Mouse (Mus musculus): ENCODE results near the gene Smc1b.

The Smc1b gene

DNA sequence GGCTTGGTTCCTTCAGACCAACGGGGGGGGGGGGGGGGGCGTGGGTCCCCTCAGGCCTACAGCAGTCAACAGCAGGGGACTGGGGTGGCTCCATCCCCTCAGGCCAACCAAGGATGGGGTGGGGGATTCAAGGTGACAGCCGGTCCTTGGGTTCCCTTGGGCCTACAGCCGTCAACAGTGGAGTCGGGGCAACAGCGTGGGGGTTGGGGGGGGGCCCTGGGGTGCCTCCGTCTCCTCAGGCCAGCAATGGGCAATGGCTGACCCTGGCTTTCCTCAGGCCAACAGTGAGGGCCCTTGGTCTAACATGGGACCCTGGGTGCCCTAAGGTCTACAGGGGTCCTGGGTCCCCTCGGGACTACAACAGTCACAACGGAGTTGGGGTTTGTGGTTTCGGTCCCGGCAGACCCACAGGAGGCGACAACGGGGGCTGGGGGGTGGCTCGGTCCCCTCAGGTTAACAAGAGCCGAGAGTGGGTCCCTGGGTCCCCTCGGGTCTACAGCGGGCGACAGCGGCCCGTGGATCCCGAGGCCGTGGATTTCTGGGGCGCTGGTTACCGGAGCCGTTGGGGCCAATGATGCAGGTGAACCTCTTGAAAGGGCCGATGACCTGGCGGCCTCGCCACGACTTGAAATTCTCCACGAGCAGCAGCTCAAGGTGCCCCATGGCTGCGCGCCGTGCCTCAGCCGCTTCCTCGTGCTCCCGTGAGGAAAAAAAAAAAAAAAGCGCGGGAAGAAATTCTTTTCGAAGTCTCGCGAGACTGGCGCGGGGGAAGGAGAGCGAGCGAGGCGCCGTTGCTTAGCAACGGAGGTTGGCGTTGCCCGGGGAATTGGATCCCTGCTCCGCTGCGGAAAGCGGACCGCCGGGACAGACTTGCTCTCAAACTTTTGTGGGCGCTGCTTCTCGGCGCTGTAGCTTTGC is at the start of gene Smc1b, which contains the start of gene Ribc2:
Gene Smc1b, minus strand, starts transcription at position 690 of the 918 bp plus-strand sequence.
Gene Ribc2, plus strand, starts transcription at position 804 of the 918 bp plus-strand sequence.
- DNase-seq (ENCODE audit: low spot score in 2 of 2): peak; percentile 69 to 78

DNA sequence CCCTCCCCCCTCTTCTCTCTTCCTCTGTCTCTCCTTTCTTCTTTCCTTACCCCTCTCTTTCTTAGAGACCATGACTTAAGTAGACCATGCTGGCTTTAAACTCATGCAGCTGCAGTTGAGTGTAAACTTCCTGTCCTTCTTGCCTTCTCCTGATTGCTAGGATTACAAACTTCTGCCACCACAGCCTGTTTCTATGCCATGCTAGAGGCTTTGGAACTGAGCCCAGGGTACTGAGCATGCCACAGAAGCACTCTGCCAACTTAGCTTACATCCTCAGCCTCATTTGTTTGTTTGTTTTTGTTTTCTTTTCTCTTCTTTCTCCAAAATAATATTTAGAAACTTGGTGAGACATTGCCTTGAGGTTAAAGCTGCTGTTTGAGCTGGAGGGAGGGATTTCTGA is 48.6 kb upstream of the Smc1b start:
- no peak for DNase-seq (ENCODE audit: low spot score in 2 of 2)

DNA sequence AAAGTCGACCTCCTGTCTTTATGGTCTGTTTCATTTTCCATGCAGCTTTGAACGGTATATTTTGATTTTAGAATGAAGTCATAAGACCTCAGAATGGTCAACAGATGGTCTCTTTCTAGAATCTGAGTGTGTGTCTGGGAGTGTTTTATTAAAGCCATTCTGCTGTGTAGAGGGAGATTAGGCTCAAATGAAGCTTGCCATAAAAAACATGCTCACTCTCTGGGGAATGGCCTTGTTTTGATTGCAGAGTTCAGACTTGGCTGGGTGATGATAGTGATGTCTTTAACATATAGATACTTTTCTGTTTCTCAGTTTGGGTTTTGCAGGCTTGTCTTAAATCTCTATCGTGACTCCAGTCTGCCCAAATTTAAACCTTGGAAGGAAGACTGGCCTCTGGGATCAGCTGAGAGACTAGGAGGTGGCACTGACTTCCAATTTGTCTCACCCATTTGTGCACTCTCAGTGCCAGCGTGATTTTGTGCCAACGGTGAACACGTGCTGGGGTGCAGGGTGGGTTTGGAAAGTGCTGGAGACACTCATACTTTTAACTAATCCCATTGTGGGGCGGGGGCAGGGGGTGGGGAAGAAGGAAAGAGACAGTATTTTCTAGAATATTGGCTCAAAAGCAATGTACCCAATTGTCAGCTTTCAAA is 47.9 kb upstream of the Smc1b start:
- DNase-seq (ENCODE audit: low spot score in 2 of 2): no peak

DNA sequence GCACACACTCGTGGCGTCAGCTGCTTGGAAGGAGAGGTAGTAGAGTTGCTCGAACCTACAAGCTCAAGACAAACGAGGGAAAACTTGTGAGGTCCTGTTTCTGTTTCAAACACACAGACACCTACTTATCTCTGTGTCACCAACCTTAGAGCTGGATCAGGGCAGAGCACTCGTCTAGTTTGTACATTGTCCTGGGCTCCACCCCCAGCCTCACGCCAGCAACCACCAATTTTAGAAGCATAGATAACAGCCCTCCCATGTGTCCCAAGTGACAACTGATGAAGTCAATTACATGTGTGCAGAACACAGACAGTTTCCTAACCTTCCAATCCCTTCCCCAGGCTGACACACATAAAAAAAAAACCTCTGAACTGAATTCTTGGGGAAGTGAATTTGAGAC is 46.4 kb upstream of the Smc1b start:
- DNase-seq (ENCODE audit: low spot score in 2 of 2): no peak

DNA sequence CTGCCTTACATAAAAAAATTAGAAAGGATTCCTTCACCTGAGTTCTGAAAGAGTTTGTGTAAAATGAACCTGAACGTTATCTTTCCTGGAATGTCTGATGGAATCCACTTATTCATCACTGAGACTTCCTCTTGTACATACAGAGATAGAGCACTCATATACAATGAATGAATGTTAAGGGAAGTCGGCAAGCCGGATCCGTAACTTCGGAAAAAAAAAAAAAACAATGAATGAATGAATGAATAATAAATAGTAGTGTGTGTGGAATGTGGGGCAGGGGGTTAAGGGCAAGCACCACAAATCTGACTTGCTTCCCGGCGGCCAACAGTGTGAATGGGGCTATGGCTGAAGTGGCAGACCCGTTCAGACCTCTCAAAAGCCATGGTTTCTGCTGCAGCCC is 45.8 kb upstream of the Smc1b start:
- DNase-seq (ENCODE audit: low spot score in 2 of 2): peak in 1 of 2 experiments; percentile 71

DNA sequence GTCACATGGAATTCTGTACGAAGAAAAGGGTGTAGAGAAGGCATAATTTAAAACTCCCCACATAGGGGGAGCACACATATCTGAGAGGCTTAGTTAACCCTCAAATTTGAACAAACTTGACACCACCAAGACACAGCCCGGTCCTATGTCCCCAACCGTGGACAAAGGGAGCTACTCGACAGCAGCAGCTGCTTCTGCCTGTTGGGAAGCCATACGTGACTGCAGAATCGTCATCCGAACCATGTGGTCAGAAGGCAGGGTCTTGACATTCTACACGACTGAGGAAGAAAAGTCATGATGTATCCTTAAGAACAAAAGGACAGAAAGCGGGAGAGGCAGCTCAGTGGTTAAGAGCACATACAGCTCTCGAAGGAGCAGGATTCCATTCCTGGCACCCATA is 42.3 kb upstream of the Smc1b start:
- DNase-seq (ENCODE audit: low spot score in 2 of 2): no peak

DNA sequence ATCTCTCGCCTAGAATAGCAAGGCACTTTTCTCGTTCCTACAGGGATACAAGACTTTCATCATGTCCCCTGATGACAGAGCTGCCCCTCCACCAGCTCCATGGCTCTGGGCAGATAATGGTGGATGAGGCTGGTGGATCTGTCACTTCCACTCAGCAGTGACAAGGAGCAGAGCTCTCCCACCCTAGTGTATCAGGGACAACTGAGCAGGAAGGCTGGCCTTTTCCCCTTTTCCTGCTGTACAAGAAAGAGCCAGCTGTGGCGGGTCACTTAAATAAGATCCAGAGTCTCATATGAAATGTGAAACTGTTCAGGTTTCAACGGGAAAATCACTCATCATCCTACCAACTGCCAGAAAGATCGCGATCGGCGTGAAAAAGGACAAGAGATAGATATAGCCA is 41.7 kb upstream of the Smc1b start:
- DNase-seq (ENCODE audit: low spot score in 2 of 2): no peak

DNA sequence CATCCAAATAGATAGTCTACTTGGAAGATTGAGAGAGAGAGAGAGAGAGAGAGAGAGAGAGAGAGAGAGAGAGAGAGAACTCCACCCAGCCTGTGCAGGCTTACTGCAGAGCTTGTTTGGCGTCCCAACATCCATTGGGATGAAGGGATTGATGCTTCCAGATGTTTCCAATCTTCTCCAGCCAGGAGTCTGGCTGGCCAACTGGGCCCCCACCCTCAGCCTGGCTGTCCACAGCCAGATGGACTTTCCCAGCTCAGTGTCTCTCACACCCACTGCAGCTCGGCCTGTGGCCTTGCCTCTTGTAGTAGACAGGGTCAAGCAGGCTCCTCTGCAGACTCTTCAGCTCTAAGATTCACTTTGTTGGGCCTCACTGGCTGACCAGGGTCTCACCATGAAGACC is 40.3 kb upstream of the Smc1b start:
- DNase-seq (ENCODE audit: low spot score in 2 of 2): peak in 1 of 2 experiments; percentile 77

DNA sequence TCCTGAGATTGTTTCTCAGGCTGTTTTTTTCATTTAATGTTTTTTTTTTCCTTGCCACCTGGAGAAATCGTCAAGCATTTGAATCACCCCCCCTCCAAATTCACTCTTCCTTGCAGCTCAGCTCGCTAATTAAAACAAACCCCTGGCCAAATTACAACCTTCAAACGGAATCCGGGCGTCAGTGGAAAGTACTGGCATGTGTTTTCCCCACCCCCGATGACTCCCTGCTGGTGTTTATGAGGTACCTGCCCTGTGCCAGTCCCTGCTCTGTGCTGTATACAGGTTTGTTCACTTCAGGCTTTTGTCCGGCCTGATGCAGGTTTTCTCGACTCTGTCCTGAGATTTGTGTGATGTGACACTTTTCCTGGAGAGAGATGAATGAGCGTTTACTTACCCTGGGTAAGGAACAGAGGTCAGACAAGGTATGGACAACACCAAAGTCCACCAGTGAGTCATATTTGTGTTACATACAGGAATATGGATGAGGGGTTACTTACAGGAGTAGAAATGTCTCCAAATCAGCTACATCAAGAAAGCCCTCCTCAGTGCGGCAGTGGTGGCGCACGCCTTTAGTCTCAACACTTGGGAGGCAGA is 35.4 kb upstream of the Smc1b start:
- no peak for DNase-seq (ENCODE audit: low spot score in 2 of 2)

DNA sequence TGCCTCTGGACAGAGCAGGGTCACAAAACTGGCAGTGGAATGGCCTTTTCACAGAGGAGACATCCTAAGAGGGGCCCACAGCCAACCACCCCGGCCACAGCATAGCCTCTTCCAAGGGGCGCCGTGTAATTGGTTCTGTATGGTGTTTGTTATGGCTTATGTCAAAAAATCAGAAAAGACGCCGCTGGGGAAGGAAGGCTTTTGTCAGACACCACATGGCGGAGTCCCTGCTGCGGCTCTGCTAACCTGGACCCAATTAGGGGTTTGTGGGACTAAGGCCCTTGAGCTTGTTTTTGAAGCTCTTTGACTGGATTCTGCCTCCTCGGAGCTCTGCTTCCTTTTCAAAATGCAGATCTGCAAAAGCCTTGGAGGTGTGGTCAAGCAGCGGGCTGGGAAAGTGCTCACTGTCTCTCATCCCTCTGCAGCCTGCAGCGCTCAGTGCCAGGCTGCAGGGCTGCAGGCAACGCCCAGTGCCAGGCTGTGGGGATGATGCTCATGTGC is 34.7 kb upstream of the Smc1b start:
- DNase-seq (ENCODE audit: low spot score in 2 of 2): no peak

DNA sequence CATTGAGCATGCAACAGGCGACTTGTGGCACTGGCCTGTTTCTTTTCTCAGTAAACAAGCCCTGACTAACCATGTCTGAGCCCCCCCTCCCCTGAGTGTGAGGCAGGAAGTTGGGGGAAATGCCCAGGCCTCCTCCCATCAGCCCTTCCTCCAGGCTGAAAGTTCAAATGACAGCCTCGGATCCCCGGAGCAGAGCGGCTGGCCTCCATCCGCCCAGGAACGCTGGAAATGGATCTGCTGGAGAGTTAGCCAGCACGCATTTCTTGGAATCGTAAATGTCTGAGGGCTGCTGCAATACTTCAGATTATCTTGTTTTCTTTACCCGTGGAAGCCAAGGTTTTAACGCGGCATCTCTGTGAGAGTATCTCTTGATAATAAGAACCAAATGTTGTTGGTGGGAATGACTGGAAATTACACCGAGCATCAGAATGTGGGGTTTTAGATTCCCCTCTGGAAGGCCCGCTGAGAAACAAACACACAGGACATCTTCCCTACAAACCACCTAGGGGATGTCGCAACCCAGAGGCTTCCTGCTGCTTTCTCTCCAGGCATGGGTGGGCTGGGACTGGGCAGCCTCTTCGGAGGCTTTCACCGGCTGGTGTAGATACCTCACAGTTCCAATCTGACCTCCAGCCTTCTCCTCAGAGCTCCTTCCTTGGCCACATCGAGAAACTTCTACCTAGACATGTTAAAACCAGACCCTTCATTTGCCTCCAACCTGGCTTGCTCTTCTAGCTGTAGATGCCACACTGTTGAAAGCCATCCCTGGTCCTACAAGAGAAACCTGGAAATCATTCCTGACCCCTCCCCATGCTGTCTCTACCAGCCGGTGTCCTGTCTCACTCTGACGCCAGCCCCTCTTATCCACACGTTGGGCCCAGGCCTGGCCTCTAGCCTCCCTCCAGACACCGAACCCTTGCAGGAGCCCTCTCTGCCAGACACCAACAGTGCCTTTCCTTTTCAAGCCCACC is 31.2 kb upstream of the Smc1b start:
- peak; percentile 73 to 85 for DNase-seq (ENCODE audit: low spot score in 2 of 2)

DNA sequence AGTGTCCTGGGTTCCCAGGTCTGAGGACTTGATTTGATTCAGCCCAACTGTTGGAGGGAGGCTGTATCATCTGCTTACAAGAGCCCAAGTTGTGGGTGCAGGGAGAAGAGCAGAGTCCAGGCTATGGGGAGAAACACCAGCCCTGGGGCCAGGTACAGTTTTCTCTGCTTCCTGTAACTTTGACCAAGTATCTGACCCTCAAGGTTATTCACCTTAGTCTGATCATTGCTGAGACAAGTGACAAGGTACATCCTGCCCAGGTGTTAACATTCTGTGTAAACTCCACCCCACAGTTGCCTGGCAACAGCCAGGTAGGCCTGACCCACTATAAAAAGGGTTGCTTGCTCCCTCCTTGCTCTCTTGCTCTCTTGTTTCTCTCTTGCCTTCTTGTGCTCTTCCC is 29.7 kb upstream of the Smc1b start:
- DNase-seq (ENCODE audit: low spot score in 2 of 2): no peak

DNA sequence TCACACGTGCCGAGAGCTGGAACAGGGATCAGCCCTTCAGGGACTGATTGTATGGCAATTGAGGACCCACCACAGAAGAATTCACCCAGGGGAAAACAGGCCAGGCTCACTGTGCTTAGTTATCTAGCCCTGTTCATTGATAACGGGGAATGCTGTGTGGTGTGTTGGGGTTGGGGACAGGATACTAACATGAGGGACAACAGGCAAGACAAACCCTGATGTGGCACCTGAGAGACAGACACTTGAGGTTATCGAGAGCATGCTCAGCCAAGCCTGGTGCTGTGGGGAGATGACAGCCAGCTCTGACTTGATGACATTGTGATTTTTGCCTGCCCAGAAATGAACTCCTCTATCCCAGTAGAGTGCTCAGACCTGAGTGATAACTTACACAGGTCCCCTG is 24.4 kb upstream of the Smc1b start:
- DNase-seq (ENCODE audit: low spot score in 2 of 2): no peak

DNA sequence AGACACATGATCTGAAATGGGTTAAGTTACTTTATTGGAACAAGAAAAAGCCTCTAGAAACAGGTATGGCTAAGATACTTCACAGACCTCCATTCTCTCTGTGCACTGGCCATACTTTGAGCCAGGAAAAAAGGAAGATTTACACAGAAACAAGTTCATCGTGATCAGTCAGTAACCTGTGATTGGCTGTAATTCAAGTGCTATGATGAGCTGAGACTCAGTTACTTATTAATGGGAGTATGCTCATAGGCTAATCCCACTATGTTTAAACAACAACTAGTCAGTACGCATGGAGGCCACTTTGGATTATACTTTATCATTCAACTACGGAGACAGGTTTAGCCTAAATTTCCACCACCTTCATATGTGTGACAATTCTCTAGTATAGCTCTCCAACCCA is 22.3 kb upstream of the Smc1b start:
- no peak for DNase-seq (ENCODE audit: low spot score in 2 of 2)

DNA sequence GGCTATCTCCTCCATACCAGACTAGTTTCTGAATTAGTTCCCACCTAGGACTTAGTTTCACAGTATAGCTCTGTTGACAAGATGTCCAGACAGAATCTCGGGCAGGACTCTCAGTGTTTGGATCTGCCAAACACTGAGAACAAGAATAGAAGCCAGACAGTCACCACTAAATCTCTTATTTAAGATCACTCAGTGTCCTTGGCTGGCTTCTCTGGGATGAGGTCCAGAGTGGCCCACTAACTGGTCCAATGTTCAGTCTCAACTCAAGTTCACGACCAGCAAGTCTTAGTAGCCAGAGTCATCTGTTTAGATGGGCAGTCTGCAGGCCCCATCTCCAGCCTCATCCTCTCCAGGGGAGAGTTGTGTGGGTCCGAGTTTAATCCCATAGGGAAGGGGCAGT is 20.8 kb upstream of the Smc1b start:
- DNase-seq (ENCODE audit: low spot score in 2 of 2): no peak

DNA sequence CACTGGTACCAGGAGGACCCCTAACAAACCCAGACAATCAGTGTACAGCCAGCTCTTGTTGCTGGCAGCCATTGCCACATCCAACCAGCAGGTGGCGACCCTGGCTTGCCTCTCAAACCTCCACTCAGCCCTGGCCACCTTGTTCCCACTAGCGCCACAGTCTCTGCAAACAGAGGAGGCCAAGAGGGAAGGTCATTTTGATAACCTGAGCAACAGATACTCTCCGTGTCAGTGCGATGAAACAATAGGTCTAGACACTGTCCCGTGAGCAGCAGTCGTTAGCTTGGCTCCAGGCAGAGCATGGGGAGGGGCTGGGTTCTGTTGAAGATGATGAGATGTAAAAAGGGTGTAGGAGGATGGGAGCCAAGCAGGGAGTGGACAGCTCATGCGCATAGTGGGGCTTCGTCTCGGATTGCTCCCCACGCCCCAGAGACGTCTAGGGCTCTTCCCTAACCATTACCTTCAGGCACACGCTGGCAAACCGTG is 19.7 kb upstream of the Smc1b start:
- peak; percentile 67 to 83 for DNase-seq (ENCODE audit: low spot score in 2 of 2)

DNA sequence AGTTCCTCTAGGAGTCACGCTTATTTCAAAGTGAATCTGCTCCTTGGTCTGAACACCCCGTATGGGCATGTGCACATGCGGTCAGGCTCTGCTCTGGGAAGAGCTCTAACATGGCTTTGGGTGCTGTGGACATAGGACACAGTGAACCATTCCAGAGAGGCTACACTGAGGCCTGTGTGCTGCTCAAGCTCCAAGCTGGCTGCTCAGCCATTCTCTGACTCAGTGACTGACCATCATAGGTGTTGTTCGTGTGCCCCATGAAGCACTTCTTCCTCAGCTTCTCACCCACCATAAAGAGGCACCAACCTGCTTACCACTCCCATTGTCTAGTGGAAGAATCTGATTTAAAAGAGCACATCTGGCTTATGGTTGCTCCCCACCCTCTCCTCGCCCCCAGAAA is 12.5 kb upstream of the Smc1b start:
- DNase-seq (ENCODE audit: low spot score in 2 of 2): no peak

DNA sequence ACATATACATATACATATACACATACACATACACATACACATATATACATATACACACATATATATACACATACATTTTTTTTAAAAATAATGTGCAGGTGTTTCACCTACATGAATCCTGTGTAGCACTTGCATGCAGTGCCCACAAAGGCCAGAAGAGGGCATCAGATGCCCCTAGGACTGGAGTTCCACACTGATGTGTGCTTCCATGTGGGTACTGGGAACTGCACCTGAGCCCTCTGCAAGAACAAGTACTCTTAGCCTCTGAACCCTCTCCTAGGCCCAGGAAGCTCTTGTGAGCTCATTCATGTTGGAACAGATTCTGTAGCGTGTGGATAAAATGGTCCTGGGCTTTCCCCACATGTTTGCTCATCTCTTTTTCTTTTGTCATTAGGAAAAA is 12.0 kb upstream of the Smc1b start:
- peak in 1 of 2 experiments; percentile 57 for DNase-seq (ENCODE audit: low spot score in 2 of 2)

DNA sequence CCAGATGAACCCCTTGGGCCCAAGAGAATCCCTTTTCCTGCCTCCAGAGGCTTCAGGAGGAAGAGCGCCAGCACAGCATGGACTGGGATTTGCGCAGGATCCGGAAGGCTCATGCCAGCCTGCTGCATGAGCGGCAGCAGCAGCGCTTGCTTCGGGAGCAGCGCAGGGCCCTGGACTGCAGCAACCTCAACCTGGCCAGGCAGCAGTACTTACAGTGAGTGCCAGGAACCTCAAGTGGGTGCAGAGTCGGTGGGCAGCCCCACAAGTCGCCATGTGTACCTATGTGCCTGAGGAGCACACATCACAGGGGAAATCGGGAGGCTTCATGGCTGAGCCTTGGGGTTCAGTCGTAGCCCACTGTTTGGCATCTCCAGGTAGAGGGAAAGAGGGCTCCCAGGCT is 11.4 kb upstream of the Smc1b start:
- DNase-seq (ENCODE audit: low spot score in 2 of 2): peak in 1 of 2 experiments; percentile 53

DNA sequence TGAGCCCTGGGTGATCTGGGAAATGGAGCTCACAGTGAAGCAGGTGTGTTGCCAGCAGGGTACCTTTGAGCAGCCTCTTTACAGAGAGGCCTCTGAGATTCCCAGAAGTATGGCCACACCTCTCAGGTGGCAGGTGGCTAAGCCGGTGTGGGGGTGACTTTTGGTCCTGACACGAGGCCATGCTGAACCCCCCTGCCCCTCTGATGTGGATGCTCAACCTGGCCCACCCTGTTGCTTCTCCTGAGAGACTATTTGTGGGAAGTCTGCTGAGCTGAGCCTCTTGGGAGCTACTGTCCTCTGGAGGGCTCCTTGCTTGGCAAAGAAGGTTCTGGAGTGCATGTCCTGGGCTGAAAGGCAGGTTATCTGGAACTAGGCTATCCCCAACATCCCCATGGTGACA is 10.7 kb upstream of the Smc1b start:
- DNase-seq (ENCODE audit: low spot score in 2 of 2): peak in 1 of 2 experiments; percentile 57

DNA sequence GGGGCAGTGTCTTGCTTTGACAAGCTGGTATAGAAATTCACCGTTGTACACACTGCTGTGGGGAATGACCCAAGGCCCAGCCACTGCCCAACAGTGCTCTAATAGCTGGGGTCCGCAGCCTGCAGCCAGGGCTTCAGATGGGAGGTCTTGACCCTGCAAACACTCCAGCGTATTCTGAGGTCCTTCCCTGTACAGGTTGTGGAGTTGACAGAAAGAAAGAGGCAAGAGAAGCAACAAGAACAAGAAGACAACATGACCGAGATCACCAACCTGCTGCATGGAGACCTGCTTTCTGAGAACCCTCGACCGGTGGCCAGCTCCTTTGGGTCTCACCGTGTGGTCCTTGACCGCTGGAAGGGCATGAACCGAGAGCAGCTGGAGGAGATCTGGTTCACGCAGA is 9.5 kb upstream of the Smc1b start:
- peak in 1 of 2 experiments; percentile 56 for DNase-seq (ENCODE audit: low spot score in 2 of 2)

Measured in urinary bladder, postnatal 4 days (tissue).